Mouse (Mus musculus) lung, postnatal 0 days (tissue): Measurements from ENCODE around the gene Avp. TPM values are rescaled to one million over a fixed set of nuclear protein-coding genes. Genes with fewer than 3 reads are reported as not detected.

Experiments used
- ATAC-seq: fragments of 200-750 bp; cut with Nextera tagmentation; 2 replicates; pipeline ENCODE4 v1.8.0; 2017; ENCODE audit warnings: moderate library complexity
- DNase-seq: peaks from one replicate; pipeline ENCODE4 v3.0.0-alpha.2; 2016; ENCODE audit warnings: low spot score
- H3K27ac ChIP-seq: fragments of 300-500 bp; sonication (generic); 2 replicates; pipeline ENCODE4 v1.5.1; 2014; ENCODE audit warnings: antibody characterized with exemption, mild to moderate bottlenecking, low read length, mixed read lengths
- H3K27me3 ChIP-seq: fragments of 300-500 bp; sonication (generic); replicated peaks from 2 replicates; pipeline ENCODE4 v1.6.1; 2014; ENCODE audit warnings: low read length, mixed read lengths; ENCODE audit not compliant: insufficient read depth
- H3K36me3 ChIP-seq: fragments of 300-500 bp; sonication (generic); 2 replicates; pipeline ENCODE4 v1.6.1; 2014; ENCODE audit warnings: low read length, mixed read lengths; ENCODE audit not compliant: insufficient read depth
- H3K4me1 ChIP-seq: fragments of 300-500 bp; sonication (generic); 2 replicates; pipeline ENCODE4 v1.6.1; 2014; ENCODE audit warnings: antibody characterized with exemption, low read depth, low read length, mixed read lengths; ENCODE audit not compliant: insufficient read depth
- H3K4me2 ChIP-seq: fragments of 300-500 bp; sonication (generic); replicated peaks from 2 replicates; pipeline ENCODE4 v1.6.1; 2014; ENCODE audit warnings: low read depth, mild to moderate bottlenecking, low read length, moderate library complexity, mixed read lengths
- H3K4me3 ChIP-seq: fragments of 300-500 bp; sonication (generic); 2 replicates; pipeline ENCODE4 v1.5.1; 2014; ENCODE audit warnings: low read depth, low read length
- H3K9ac ChIP-seq: fragments of 300-500 bp; sonication (generic); replicated peaks from 2 replicates; pipeline ENCODE4 v1.6.1; 2014; ENCODE audit warnings: low read depth, mild to moderate bottlenecking
- H3K9me3 ChIP-seq: fragments of 300-500 bp; sonication (generic); 2 replicates; pipeline ENCODE4 v1.6.1; 2016; ENCODE audit warnings: low read length, mixed read lengths
- CTCF ChIP-seq: IDR thresholded peaks from 2 replicates; pipeline ENCODE4 v1.5.1; 2016; ENCODE audit warnings: antibody characterized with exemption, mild to moderate bottlenecking
- EP300 ChIP-seq: IDR thresholded peaks from 2 replicates; pipeline ENCODE4 v1.6.1; 2016; ENCODE audit warnings: antibody characterized with exemption, mild to moderate bottlenecking, control low read depth
- WGBS: fragments of 180-500 bp; shearing (Covaris S2); extraction: QIAGEN DNeasy Blood & Tissue Kit; methylation state at CpG from one replicate; pipeline ENCODE4 v1.1.7; 2014; 5-methylcytosine and 5-hydroxymethylcytosine counted together
- polyA plus RNA-seq: library from polyadenylated mRNA; unstranded; fragments of >200 nt; fragmentation: Nextera tagmentation; extraction: Ambion mirVana; gene quantifications from 2 replicates; pipeline ENCODE4 v1.2.1, GENCODE M21; 2015

The Avp gene
- polyA plus RNA-seq, 1 experiment from 2014 or later: not detected

GRCm38 (mm10) chr2:130602195-130602594 is 19.8 kb upstream of the Avp start:
- peak; percentile 77 for ATAC-seq
- Histone ChIP-seq H3K27me3 (no peaks in the 10 kb centered on the region), H3K4me2 (no peak overlapping the region), H3K9ac (no peak overlapping the region), H3K36me3 (peaks cover 5% of the 10 kb centered on the region; the same call in 1 of the 2 replicates), H3K4me3 (no peak overlapping the region), H3K9me3 (no peaks in the 10 kb centered on the region), H3K27ac (no peak overlapping the region), H3K4me1 (no peaks in the 10 kb centered on the region)
- WGBS: 61% methylated on average over 4 of the region's 4 CpGs
- peak; percentile 78 for DNase-seq
- TF ChIP-seq CTCF: 0 out of 2 replicates have a peak, but pooled peaks have one; percentile 12
- no peak for TF ChIP-seq EP300

- WGBS: 64% methylated on average over 3 of the region's 3 CpGs
- no peak overlapping the region for H3K9ac ChIP-seq
- H3K4me2 ChIP-seq: no peak overlapping the region
- no peak for TF ChIP-seq EP300
- no peak overlapping the region for H3K4me3 ChIP-seq
- H3K9me3 ChIP-seq: no peaks in the 10 kb centered on the region
- no peaks in the 10 kb centered on the region for H3K4me1 ChIP-seq
- H3K27me3 ChIP-seq: no peaks in the 10 kb centered on the region
- DNase-seq: no peak
- no peak overlapping the region for H3K27ac ChIP-seq
- ATAC-seq: no peak
- peaks cover 8% of the 10 kb centered on the region for H3K36me3 ChIP-seq
These were observed 16.0 kb upstream of the Avp start for GRCm38 (mm10) chr2:130598399-130598798.

- H3K9me3 ChIP-seq: no peaks in the 10 kb centered on the region
- ATAC-seq (peak; percentile 21; the same call in 1 of the 2 replicates), DNase-seq (peak; percentile 71)
- no peak overlapping the region for H3K4me3 ChIP-seq
- H3K4me2 ChIP-seq: no peak overlapping the region
- H3K27ac ChIP-seq: no peak overlapping the region
- TF ChIP-seq EP300 (no peak), CTCF (peak; percentile 76)
- H3K27me3 ChIP-seq: no peaks in the 10 kb centered on the region
- peaks cover 8% of the 10 kb centered on the region for H3K36me3 ChIP-seq
- 29% methylated on average over 1 of the region's 1 CpGs for WGBS
- no peak overlapping the region for H3K9ac ChIP-seq
- no peaks in the 10 kb centered on the region for H3K4me1 ChIP-seq
These were observed 15.3 kb upstream of the Avp start for GRCm38 (mm10) chr2:130597601-130598010.

GRCm38 (mm10) chr2:130595596-130595995 is 13.2 kb upstream of the Avp start:
- peaks cover 4% of the 10 kb centered on the region for H3K36me3 ChIP-seq
- no peak overlapping the region for H3K4me2 ChIP-seq
- no peak for ATAC-seq
- TF ChIP-seq EP300: no peak
- TF ChIP-seq CTCF: no peak
- DNase-seq: no peak
- H3K4me1 ChIP-seq: no peaks in the 10 kb centered on the region
- H3K9ac ChIP-seq: no peak overlapping the region
- 75% methylated on average over 1 of the region's 1 CpGs for WGBS
- H3K9me3 ChIP-seq: no peaks in the 10 kb centered on the region
- no peak overlapping the region for H3K27ac ChIP-seq
- H3K4me3 ChIP-seq: no peak overlapping the region
- H3K27me3 ChIP-seq: no peaks in the 10 kb centered on the region

- no peak overlapping the region for H3K27ac ChIP-seq
- H3K27me3 ChIP-seq: no peaks in the 10 kb centered on the region
- H3K9ac ChIP-seq: no peak overlapping the region
- no peaks in the 10 kb centered on the region for H3K4me1 ChIP-seq
- DNase-seq (no peak), ATAC-seq (no peak)
- no peaks in the 10 kb centered on the region; the same call in none of the 2 replicates for H3K36me3 ChIP-seq
- no peak overlapping the region for H3K4me3 ChIP-seq
- 84% methylated on average over 2 of the region's 2 CpGs for WGBS
- TF ChIP-seq CTCF: no peak
- no peak for TF ChIP-seq EP300
- H3K4me2 ChIP-seq: no peak overlapping the region
- H3K9me3 ChIP-seq: no peaks in the 10 kb centered on the region
These were observed 8.7 kb upstream of the Avp start for GRCm38 (mm10) chr2:130591016-130591415.

- Histone ChIP-seq H3K4me3 (no peak overlapping the region), H3K27me3 (no peaks in the 10 kb centered on the region), H3K9me3 (no peaks in the 10 kb centered on the region), H3K4me2 (no peak overlapping the region), H3K36me3 (no peaks in the 10 kb centered on the region; the same call in 1 of the 2 replicates), H3K27ac (no peak overlapping the region), H3K9ac (no peak overlapping the region), H3K4me1 (no peaks in the 10 kb centered on the region)
- peak; percentile 42 for DNase-seq
- 0 out of 2 replicates have a peak, but pooled peaks have one; percentile 14 for ATAC-seq
- no peak for TF ChIP-seq EP300
- no peak for TF ChIP-seq CTCF
- WGBS: 80% methylated on average over 2 of the region's 2 CpGs
These were observed 7.4 kb upstream of the Avp start for GRCm38 (mm10) chr2:130589761-130590160.

- 72% methylated on average over 4 of the region's 4 CpGs for WGBS
- ATAC-seq: no peak
These were observed 6.8 kb upstream of the Avp start for GRCm38 (mm10) chr2:130589157-130589556.

More at GRCm38 (mm10) chr2:130589157-130589556, 6.8 kb upstream of the Avp start:
- H3K4me2 ChIP-seq: no peak overlapping the region
- 0 out of 2 replicates have a peak, but pooled peaks cover under 1% of the 10 kb centered on the region for H3K4me1 ChIP-seq
- H3K36me3 ChIP-seq: no peaks in the 10 kb centered on the region; the same call in 1 of the 2 replicates
- no peak overlapping the region for H3K4me3 ChIP-seq
- H3K9me3 ChIP-seq: no peaks in the 10 kb centered on the region
- TF ChIP-seq EP300 (no peak), CTCF (no peak)
- no peak for DNase-seq
- no peaks in the 10 kb centered on the region for H3K27me3 ChIP-seq
- no peak overlapping the region for H3K9ac ChIP-seq
- H3K27ac ChIP-seq: no peak overlapping the region
